Mouse (Mus musculus) lung, postnatal 25 days (tissue): ENCODE results near the gene Avil.

Source experiments
- DNase-seq: peaks from one replicate; pipeline ENCODE4 v3.0.0; 2022; ENCODE audit warnings: low spot score

Avil gene

GRCm38 (mm10) chr10:126981746-126982145, 18.8 kb upstream of the Avil start:
- no peak for DNase-seq

GRCm38 (mm10) chr10:126983193-126983725, 17.2 kb upstream of the Avil start:
- no peak for DNase-seq

GRCm38 (mm10) chr10:126984189-126985004, 16.1 kb upstream of the Avil start:
- no peak for DNase-seq

- no peak for DNase-seq
These were observed 15.4 kb upstream of the Avil start for GRCm38 (mm10) chr10:126985127-126985526.

GRCm38 (mm10) chr10:126985579-126985978, 14.9 kb upstream of the Avil start:
- no peak for DNase-seq

- DNase-seq: peak; percentile 90
These were observed 14.0 kb upstream of the Avil start for GRCm38 (mm10) chr10:126986541-126986961.

GRCm38 (mm10) chr10:126987183-126988118, 13.1 kb upstream of the Avil start:
- no peak for DNase-seq

- no peak for DNase-seq
These were observed 11.9 kb upstream of the Avil start for GRCm38 (mm10) chr10:126988513-126989165.

- DNase-seq: peak; percentile 91
These were observed 10.0 kb upstream of the Avil start for GRCm38 (mm10) chr10:126990313-126991056.

GRCm38 (mm10) chr10:126991676-126992075, 8.8 kb upstream of the Avil start:
- no peak for DNase-seq

- DNase-seq: no peak
These were observed 6.9 kb upstream of the Avil start for GRCm38 (mm10) chr10:126993621-126994020.

- DNase-seq: no peak
These were observed 3.0 kb upstream of the Avil start for GRCm38 (mm10) chr10:126997340-126998113.

GRCm38 (mm10) chr10:127001297-127001696, 788 bp downstream of the Avil start:
- no peak for DNase-seq

- no peak for DNase-seq
These were observed 1.5 kb downstream of the Avil start for GRCm38 (mm10) chr10:127002056-127002455.

GRCm38 (mm10) chr10:127002765-127003164, 2.3 kb downstream of the Avil start:
- DNase-seq: no peak

- no peak for DNase-seq
These were observed 2.8 kb downstream of the Avil start for GRCm38 (mm10) chr10:127003334-127003733.

GRCm38 (mm10) chr10:127003806-127004205, 3.3 kb downstream of the Avil start:
- no peak for DNase-seq

- DNase-seq: no peak
These were observed 16.0 kb downstream of the Avil start for GRCm38 (mm10) chr10:127016488-127016887.

GRCm38 (mm10) chr10:127017071-127017470, 16.6 kb downstream of the Avil start:
- no peak for DNase-seq

GRCm38 (mm10) chr10:127018422-127018821, 17.9 kb downstream of the Avil start:
- no peak for DNase-seq
